ENCODE assay signal across 15 mouse cellular contexts in genomic region chr2:173348757-173349156, GRCm38 (mm10).
"Had no signal": no experiment of that assay in that cellular context is flagged by ENCODE, and none has a peak within 500 bp of the region (broad histone marks: within the 10 kb centered on the region; RNA-seq: fewer than 3 reads in every experiment).

No protein-coding gene starts in this region.

- H3K27ac ChIP-seq: kidney, postnatal 0 days; layer of hippocampus, adult 2 months; limb, embryonic 12.5 days; limb, embryonic 15.5 days; liver, embryonic 14.5 days; midbrain, embryonic 10.5 days; midbrain, embryonic 15.5 days had no signal

- ATAC-seq: lung, postnatal 0 days; midbrain, embryonic 15.5 days had no signal

- H3K4me3 ChIP-seq: layer of hippocampus, adult 2 months; limb, embryonic 12.5 days; limb, embryonic 15.5 days; megakaryocyte, embryonic 14.5 days; midbrain, embryonic 10.5 days; midbrain, embryonic 15.5 days had no signal

- DNase-seq: kidney, adult 2 months; kidney, postnatal 25 days; layer of hippocampus, adult 9-11 months; left cerebral cortex, postnatal 4 days; liver, postnatal 0 days; lung, embryonic 14.5 days had no signal
